Mouse (Mus musculus) liver (tissue): ENCODE results near the gene Ptgir.

ENCODE experiments used
- DNase-seq: peaks from one replicate; pipeline ENCODE4 v3.0.0-alpha.2; 2020; ENCODE audit warnings: mixed read lengths

Gene Ptgir

DNA sequence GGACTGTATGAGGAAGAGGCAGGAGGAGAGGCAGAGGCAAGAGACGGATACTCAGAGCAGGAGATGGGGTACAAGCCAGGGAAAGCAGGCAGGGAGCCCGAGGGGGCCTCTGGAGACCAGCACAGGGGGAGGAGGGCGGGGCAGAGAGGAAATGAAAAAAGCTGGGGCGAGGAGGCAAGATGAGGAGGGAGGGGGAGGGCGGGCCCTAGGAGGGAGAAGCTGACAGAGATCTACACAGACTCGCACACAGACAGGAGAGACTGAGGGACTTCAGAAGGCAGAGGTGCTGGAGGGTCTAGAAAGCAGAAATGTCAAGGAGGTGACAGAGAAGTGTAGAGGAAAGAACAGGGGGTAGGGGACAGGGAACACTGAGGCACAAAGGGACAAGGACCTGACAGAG is at the start of gene Ptgir:
Gene Ptgir (plus strand): TSS at position 210 of the 400 bp plus-strand sequence.
- peak; percentile 48 for DNase-seq

- DNase-seq: peak; percentile 66
Observed at GRCm38 (mm10) chr7:16858336-16858735, 48.0 kb upstream of the Ptgir start.

DNA sequence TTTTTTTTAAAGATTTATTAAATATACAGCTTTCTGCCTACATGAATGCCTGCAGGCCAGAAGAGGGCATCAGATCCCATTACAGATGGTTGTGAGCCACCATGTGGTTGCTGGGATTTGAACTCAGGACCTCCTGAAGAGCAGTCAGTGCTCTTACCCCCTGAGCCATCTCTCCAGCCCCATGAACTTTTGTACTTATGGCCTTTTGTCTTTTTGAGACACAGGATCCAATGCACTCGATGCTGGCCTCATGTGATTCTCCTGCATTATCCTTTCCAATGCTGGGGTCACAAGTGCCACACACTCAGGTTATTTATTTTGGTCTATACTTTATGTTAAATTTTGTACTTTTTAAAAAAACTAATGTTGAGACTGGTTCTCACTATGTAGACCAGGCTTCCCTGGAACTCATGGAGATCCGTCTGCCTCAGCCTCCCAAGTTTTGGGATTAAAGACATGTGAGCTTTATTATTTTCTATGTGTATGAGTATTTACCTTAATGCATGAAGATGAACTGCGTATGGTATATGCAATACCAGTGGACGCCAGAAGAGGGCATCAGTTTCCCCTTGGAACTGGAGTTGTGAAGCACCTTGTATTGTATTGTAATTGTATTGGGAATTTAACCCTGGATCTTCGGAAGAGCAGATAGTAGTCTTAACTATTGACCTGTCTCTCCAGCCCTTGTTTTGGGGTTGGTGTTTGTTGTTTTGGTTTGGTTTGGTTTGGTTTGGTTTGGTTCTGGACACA is 46.2 kb upstream of the Ptgir start:
- DNase-seq: peak; percentile 66

DNA sequence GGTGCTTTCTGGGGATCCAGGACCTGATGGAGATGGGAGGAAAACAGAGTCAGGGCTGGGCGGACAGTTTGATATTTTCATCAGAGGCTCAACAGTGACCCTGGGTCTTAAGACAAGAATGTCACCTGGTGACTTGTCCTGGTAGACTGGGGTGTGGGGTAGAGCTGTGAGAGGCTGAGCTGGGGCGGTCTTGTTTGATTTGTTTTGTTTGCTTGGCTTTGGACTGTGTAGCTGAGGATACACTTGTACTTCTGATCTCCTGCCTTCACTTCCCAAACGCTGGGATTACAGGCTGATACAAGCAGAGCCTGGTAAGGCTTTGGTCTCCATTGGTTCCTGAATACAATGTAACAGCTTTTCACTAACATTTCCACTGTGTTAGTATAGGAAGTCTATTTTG is 38.8 kb upstream of the Ptgir start:
- DNase-seq: no peak

DNA sequence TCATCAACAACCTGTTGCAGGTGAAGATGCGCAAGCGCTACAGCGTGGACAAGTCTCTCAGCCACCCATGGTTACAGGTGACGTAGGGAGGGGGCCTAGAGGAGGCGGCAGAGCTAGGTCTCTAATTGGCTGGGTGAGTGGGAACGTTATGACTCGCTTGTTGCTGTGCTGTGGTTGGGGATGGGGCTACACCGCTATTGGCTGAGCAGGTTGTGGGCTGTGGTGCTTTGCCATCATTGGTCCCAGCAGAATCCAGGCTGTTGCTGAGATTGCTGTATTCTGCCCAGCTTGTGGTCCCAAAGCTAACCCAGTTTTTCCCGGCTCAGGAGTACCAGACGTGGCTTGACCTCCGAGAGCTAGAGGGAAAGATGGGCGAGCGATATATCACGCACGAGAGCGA is 36.8 kb upstream of the Ptgir start:
- DNase-seq: peak; percentile 39

- no peak for DNase-seq
Observed at GRCm38 (mm10) chr7:16871600-16871999, 34.7 kb upstream of the Ptgir start.

DNA sequence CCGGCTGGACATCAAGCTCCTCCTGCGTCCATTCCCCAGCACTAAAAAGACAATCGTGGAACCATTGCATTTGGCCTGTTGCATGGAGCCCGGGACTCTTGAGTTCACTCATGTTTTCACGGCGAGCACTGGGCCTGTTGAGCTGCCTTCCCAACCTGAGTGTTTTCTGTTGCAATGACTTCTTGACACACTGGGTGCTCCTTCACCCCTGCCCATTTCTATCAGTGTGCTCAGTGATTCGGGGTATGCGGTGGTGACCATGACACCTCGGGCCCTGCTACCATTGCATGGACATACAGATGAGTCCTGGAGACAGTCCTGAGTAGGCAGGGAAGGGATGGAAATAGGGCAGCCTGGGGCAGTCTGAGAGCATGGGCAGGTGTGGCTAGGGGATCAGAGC is 33.8 kb upstream of the Ptgir start:
- DNase-seq: no peak

DNA sequence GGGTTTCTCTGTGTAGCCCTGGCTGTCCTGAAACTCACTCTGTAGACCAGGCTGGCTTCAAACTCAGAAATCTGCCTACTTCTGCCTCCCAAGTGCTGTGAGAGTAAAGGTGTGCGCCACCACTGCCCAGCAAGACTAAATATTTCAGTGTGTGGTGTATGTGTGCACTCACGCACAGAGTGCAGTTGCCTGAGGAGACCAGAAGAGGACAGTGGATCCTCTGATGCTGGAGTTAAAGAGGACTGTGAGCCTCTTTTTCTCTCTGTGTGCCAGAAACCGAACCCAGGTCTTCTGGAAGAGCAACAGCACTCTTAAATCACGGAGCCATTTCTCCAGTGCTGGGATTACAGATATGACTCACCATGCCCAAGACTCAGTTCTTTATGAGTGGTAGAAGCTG is 32.9 kb upstream of the Ptgir start:
- DNase-seq: no peak

DNA sequence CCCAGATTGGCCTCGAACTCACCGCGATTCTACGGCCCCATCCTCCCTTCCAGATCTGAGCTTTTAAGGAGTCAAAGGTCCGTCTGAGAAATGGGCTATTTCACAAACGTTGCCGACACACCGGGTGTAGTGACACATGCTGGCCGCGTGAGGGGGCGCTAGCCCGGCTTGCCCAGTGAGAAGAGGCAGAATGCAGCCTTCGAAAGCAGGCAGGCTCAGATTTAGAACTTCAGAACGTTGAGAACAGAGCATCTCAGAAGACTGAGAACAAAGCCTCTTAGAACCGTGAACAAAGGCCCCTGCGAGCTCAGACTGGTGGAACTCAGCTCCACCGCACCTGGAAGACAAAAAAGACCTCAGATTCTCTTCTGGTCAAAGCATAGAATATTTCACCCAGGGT is 32.1 kb upstream of the Ptgir start:
- peak; percentile 83 for DNase-seq

- peak; percentile 100 for DNase-seq
Observed at GRCm38 (mm10) chr7:16874756-16875309, 31.5 kb upstream of the Ptgir start.

DNA sequence AGATGAGACGGTGACA is 31.2 kb upstream of the Ptgir start, which contains the start of gene Dact3:
Gene Dact3 (plus strand): TSS at position 8 of the 16 bp plus-strand sequence.
- no peak for DNase-seq

DNA sequence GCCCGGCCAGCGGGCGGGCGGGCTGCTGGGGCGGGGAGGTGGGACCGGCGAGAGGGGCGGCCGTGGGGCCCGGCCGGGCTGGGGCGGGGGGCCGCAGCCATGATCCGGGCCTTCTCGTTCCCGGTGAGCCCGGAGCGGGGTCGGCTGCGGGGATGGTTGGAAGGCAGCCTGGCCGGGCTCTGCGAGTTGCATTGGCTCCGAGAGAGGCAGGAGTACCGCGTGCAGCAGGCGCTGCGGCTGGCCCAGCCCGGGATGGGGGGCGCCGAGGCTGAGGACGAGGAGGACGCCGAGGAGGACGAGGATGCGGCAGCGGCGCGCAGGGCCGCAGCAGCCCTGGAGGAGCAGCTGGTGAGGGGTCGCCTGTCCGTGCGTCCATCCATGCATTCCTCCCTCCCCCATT is 31.0 kb upstream of the Ptgir start:
- no peak for DNase-seq

DNA sequence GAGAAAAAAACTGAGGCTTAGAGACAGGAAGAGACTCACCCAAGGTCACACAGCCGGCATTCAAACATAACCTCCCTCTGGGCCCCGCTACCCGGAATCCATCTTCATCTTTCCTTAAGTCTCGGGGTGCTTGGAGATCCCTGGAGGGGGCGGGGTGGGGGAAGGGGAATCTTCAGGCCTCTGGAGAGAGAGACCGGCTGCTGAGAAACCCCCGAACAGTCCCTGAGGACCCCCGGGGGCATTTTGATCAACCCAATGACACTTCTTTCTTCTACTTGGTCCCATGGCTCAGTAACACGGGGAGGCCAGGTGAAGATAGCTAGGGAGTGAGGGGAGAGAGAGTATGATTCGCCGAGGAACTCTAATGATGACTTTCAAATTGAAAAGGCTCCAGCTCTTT is 30.3 kb upstream of the Ptgir start:
- DNase-seq: no peak

GRCm38 (mm10) chr7:16876608-16877007 is 29.7 kb upstream of the Ptgir start:
- DNase-seq: peak; percentile 50

DNA sequence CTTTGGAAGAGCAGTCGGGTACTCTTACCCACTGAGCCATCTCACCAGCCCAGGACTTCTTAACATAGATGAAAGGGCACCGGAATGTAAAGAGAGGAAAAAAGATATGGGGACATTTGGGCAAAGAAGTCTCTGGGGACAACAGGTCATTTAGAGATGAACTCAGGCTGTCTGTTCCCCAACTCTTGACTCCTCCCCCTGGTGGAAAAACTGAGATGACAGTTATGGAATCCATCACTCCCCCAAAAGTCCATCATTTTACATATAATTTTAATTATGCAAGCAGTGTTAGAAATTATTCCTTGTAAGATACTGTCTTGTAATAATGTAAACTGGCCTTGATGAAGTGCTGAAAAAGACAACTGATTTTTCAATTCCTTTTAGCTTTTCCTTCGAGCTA is 28.6 kb upstream of the Ptgir start:
- DNase-seq: no peak

GRCm38 (mm10) chr7:16879796-16880547 is 26.3 kb upstream of the Ptgir start:
- DNase-seq: peak; percentile 56

GRCm38 (mm10) chr7:16880615-16881014 is 25.7 kb upstream of the Ptgir start:
- DNase-seq: no peak

- no peak for DNase-seq
Observed at GRCm38 (mm10) chr7:16883162-16883561, 23.1 kb upstream of the Ptgir start.

- no peak for DNase-seq
Observed at GRCm38 (mm10) chr7:16884334-16884733, 22.0 kb upstream of the Ptgir start.

DNA sequence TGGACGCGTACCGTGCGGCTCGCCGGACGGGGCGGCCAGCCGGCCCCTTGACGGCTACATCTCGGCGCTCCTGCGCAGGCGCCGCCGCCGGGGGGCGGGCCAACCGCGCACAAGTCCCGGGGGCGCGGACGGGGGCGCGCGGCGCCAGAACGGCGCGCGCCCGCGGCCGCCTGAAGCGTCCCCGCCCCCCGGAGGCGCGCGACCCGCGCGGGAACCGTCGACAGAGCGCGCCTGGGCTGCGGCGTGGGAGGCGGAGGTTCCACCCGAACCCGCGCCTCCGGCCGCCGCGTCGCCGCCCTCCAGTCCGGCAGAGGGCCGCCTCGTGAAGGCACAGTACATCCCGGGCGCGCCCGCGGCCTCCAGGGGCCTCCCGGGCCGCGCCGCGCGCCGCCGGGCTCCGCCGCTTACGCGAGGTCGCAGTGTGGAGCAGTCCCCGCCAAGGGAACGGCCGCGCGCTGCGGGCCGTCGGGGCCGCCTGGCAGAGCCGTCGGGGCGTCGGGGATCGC is 21.0 kb upstream of the Ptgir start:
- no peak for DNase-seq

- no peak for DNase-seq
Observed at GRCm38 (mm10) chr7:16885905-16886304, 20.4 kb upstream of the Ptgir start.

DNA sequence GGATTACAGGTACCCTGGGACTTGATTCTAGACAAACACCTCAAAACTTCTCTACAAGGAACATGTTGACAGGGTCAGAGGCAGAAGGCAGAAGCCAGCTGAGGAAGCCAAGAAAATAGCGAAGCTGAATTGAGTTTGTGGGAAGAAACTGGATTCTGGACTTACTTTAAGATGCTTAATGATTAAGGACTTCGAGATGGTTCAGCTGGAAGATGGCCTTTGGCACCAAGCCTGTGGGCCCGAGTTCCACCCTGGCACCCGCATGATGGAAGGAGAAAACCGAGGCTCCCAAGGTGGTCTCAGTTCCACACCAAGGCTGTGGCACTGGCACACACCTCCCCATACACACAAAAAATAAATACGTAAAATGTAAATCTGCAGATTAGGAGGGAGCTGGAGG is 15.8 kb upstream of the Ptgir start:
- DNase-seq: no peak

DNA sequence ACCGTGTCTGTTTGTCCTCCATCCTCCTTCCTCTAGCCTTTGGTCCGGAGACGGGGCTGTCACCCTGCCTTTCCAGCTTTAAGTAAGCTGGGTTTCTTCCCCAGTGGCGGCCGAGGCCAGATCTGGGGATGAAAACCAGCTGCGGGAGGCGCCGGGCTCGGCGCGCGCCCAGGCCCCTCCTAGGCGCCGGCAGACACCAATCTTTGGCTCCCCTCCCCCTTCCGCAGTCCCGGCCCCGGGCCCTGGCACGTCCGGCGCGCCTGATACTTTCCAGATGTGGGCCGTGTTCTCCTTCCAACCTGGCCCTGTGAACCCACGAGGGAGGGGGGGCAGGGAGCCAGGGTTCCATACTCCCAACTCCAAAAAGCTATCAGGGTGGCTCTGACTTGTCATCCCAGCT is 15.3 kb upstream of the Ptgir start:
- DNase-seq: peak; percentile 75

DNA sequence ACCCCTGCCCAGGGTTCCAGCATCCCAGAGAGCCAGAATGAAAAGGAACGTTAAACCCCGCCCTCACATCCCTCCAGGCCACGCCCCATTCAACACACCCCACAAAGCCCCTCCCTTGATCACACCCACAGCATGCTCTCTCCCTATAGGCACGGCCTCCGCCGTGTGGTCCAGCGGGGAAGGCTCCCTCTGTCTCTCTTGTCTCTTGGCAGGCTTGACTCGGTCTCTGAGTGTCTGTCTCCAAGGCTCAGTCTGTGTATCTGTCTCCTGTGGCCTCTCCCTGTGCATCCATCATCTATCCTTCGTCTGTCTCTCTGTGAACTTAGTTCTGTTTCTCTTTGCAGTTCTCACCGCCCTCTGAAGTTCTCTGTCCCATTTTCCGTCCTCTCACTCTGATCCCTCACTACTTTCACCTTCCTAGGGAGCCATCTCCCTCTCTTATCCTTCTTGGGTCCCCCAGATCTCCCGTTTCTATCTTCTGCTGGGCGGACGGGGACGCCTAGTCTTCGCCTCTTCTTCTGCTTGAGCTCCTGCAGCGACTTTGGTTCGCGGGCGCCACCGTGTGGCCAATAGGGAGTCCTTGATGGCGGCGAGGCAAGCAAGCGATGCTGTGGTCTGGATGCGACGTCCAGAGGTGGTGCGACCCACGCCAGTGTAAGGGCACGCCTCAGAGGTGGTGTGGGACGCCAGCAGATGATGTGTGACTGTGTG is 14.5 kb upstream of the Ptgir start, which contains the start of gene Gng8:
Gene Gng8 (plus strand): TSS at position 146 of the 711 bp plus-strand sequence.
- peak; percentile 87 for DNase-seq
